Mouse (Mus musculus) myocyte (in vitro differentiated cells): ENCODE results near the gene Prrx2. TPM values are rescaled to one million over a fixed set of nuclear protein-coding genes. Genes with fewer than 3 reads are reported as not detected.

Experiments used
- H3K27me3 ChIP-seq: one replicate; pipeline ENCODE4 v1.6.1; 2011; ENCODE audit not compliant: control insufficient read depth, insufficient read depth, insufficient read length
- H3K36me3 ChIP-seq: one replicate; pipeline ENCODE4 v1.6.1; 2011; ENCODE audit not compliant: control insufficient read depth, insufficient read depth
- H3K4me2 ChIP-seq: one replicate; pipeline ENCODE4 v1.6.1; 2011; ENCODE audit warnings: low read depth, control low read depth
- H3K4me3 ChIP-seq: one replicate; pipeline ENCODE4 v1.5.1; 2011; ENCODE audit warnings: mild to moderate bottlenecking, control low read depth, moderate library complexity
- H3K79me2 ChIP-seq: one replicate; pipeline ENCODE4 v1.6.1; 2011; ENCODE audit not compliant: control insufficient read depth, insufficient read depth
- H3ac ChIP-seq: one replicate; pipeline ENCODE4 v1.6.1; 2011; ENCODE audit not compliant: control insufficient read depth, insufficient read length
- CEBPB ChIP-seq: IDR thresholded peaks from 2 replicates; pipeline ENCODE4 v1.6.1; 2011; ENCODE audit warnings: mild to moderate bottlenecking, moderate library complexity; ENCODE audit not compliant: poor library complexity, insufficient read depth, severe bottlenecking
- E2F4 ChIP-seq: IDR thresholded peaks from one replicate; pipeline ENCODE4 v1.6.1; 2011; ENCODE audit warnings: mild to moderate bottlenecking, control low read depth, moderate library complexity; ENCODE audit not compliant: insufficient read depth
- MAX ChIP-seq: IDR thresholded peaks from one replicate; pipeline ENCODE4 v1.6.1; 2011; ENCODE audit warnings: low read depth, mild to moderate bottlenecking, control low read depth
- MYOD1 ChIP-seq, 3 experiments: IDR thresholded peaks; one replicate each; pipeline ENCODE4 v1.6.1; 2011; ENCODE audit warnings: control low read depth in 2 of 3, low read depth in 2 of 3, mild to moderate bottlenecking in 2 of 3, moderate library complexity in 1 of 3; ENCODE audit not compliant: insufficient read length in 2 of 3, control insufficient read depth in 1 of 3
- MYOG ChIP-seq, 3 experiments: IDR thresholded peaks; one replicate each; pipeline ENCODE4 v1.6.1; 2011; ENCODE audit warnings: control low read depth in 2 of 3, low read depth in 2 of 3, mild to moderate bottlenecking in 2 of 3; ENCODE audit not compliant: insufficient read length in 2 of 3, control insufficient read depth in 1 of 3, insufficient read depth in 1 of 3
- POLR2A ChIP-seq: IDR thresholded peaks from one replicate; pipeline ENCODE4 v1.6.1; 2011; ENCODE audit warnings: low read depth, mild to moderate bottlenecking, control low read depth, moderate library complexity; ENCODE audit not compliant: insufficient read length
- POLR2AphosphoS2 ChIP-seq: IDR thresholded peaks from one replicate; pipeline ENCODE4 v1.6.1; 2011; ENCODE audit warnings: low read depth, control low read depth; ENCODE audit not compliant: insufficient read length
- REST ChIP-seq: IDR thresholded peaks from one replicate; pipeline ENCODE4 v1.6.1; 2011; ENCODE audit warnings: mild to moderate bottlenecking, control low read depth, moderate library complexity; ENCODE audit not compliant: insufficient read depth, insufficient read length
- SRF ChIP-seq: IDR thresholded peaks from one replicate; pipeline ENCODE4 v1.6.1; 2011; ENCODE audit warnings: low read depth; ENCODE audit not compliant: control insufficient read depth, insufficient read length
- TCF12 ChIP-seq: IDR thresholded peaks from one replicate; pipeline ENCODE4 v1.6.1; 2011; ENCODE audit warnings: mild to moderate bottlenecking, control low read depth; ENCODE audit not compliant: poor library complexity, insufficient read depth, severe bottlenecking
- TCF3 ChIP-seq: IDR thresholded peaks from one replicate; pipeline ENCODE4 v1.6.1; 2011; ENCODE audit warnings: low read depth, control low read depth; ENCODE audit not compliant: insufficient read length
- USF1 ChIP-seq: IDR thresholded peaks from one replicate; pipeline ENCODE4 v1.6.1; 2011; ENCODE audit warnings: low read depth, mild to moderate bottlenecking, control low read depth, moderate library complexity
- polyA plus RNA-seq: library from polyadenylated mRNA; unstranded; fragments of >200 nt; fragmentation: generic; extraction: Trizol; gene quantifications from one replicate; pipeline ENCODE4 v1.2.1, GENCODE M21; 2012; ENCODE audit warnings: missing spikeins

The Prrx2 gene
- polyA plus RNA-seq, 1 experiment, result 21.8 TPM

- Histone ChIP-seq H3K4me3 (no peak overlapping the region), H3K27me3 (no peaks in the 10 kb centered on the region), H3K36me3 (no peaks in the 10 kb centered on the region), H3ac (no peak overlapping the region), H3K79me2 (no peaks in the 10 kb centered on the region), H3K4me2 (no peak overlapping the region)
- TF ChIP-seq USF1 (no peak), SRF (no peak), TCF12 (no peak), MAX (no peak), MYOG (IDR thresholded peaks at IDR 0.05; ENCODE audit: control insufficient read depth in 1 of 3, insufficient read depth in 1 of 3, insufficient read length in 2 of 3, low read depth in 2 of 3) (no peak), POLR2AphosphoS2 (no peak), REST (no peak), POLR2A (no peak), TCF3 (no peak), E2F4 (no peak), CEBPB (no peak), MYOD1 (IDR thresholded peaks at IDR 0.05; ENCODE audit: control insufficient read depth in 1 of 3, insufficient read length in 2 of 3, low read depth in 2 of 3) (no peak)
These were observed 68.3 kb downstream of the Prrx2 start for GRCm38 (mm10) chr2:30902726-30903722.

GRCm38 (mm10) chr2:30904231-30904630 lies 69.5 kb downstream of the Prrx2 start:
- TF ChIP-seq TCF12, result no peak
- no peak for TF ChIP-seq POLR2AphosphoS2
- no peak for TF ChIP-seq SRF
- TF ChIP-seq REST, result no peak
- TF ChIP-seq E2F4, result no peak
- TF ChIP-seq MYOG (IDR thresholded peaks at IDR 0.05; ENCODE audit: control insufficient read depth in 1 of 3, insufficient read depth in 1 of 3, insufficient read length in 2 of 3, low read depth in 2 of 3), result no peak
- TF ChIP-seq MAX, result no peak
- no peak for TF ChIP-seq POLR2A
- TF ChIP-seq TCF3, result no peak
- TF ChIP-seq CEBPB, result no peak
- no peak for TF ChIP-seq USF1
- no peak for TF ChIP-seq MYOD1 (IDR thresholded peaks at IDR 0.05; ENCODE audit: control insufficient read depth in 1 of 3, insufficient read length in 2 of 3, low read depth in 2 of 3)
- Histone ChIP-seq H3K79me2 (no peaks in the 10 kb centered on the region), H3K27me3 (no peaks in the 10 kb centered on the region), H3K4me3 (no peak overlapping the region), H3ac (no peak overlapping the region), H3K36me3 (no peaks in the 10 kb centered on the region), H3K4me2 (no peak overlapping the region)

- no peak for TF ChIP-seq MAX
- no peak for TF ChIP-seq E2F4
- Histone ChIP-seq H3K79me2 (no peaks in the 10 kb centered on the region), H3K4me3 (no peak overlapping the region), H3K4me2 (no peak overlapping the region), H3K36me3 (no peaks in the 10 kb centered on the region), H3ac (no peak overlapping the region), H3K27me3 (no peaks in the 10 kb centered on the region)
These were observed 70.2 kb downstream of the Prrx2 start for GRCm38 (mm10) chr2:30904991-30905390.

- Histone ChIP-seq H3K4me3 (no peak overlapping the region), H3ac (no peak overlapping the region), H3K27me3 (no peaks in the 10 kb centered on the region), H3K79me2 (no peaks in the 10 kb centered on the region), H3K4me2 (no peak overlapping the region), H3K36me3 (no peaks in the 10 kb centered on the region)
- TF ChIP-seq CEBPB, result no peak
- TF ChIP-seq E2F4, result no peak
- TF ChIP-seq MYOG (IDR thresholded peaks at IDR 0.05; ENCODE audit: control insufficient read depth in 1 of 3, insufficient read depth in 1 of 3, insufficient read length in 2 of 3, low read depth in 2 of 3), result no peak
- TF ChIP-seq MYOD1 (IDR thresholded peaks at IDR 0.05; ENCODE audit: control insufficient read depth in 1 of 3, insufficient read length in 2 of 3, low read depth in 2 of 3), result no peak
- no peak for TF ChIP-seq MAX
- no peak for TF ChIP-seq POLR2AphosphoS2
- TF ChIP-seq TCF12, result no peak
- TF ChIP-seq TCF3, result no peak
- TF ChIP-seq POLR2A, result no peak
- no peak for TF ChIP-seq USF1
- no peak for TF ChIP-seq REST
- no peak for TF ChIP-seq SRF
These were observed 71.1 kb downstream of the Prrx2 start for GRCm38 (mm10) chr2:30905906-30906305.

- Histone ChIP-seq H3ac (no peak overlapping the region), H3K4me2 (no peak overlapping the region), H3K79me2 (no peaks in the 10 kb centered on the region), H3K36me3 (no peaks in the 10 kb centered on the region), H3K4me3 (no peak overlapping the region), H3K27me3 (no peaks in the 10 kb centered on the region)
- TF ChIP-seq MYOD1 (IDR thresholded peaks at IDR 0.05; ENCODE audit: control insufficient read depth in 1 of 3, insufficient read length in 2 of 3, low read depth in 2 of 3) (no peak), MYOG (IDR thresholded peaks at IDR 0.05; ENCODE audit: control insufficient read depth in 1 of 3, insufficient read depth in 1 of 3, insufficient read length in 2 of 3, low read depth in 2 of 3) (no peak), POLR2AphosphoS2 (no peak), TCF12 (no peak), E2F4 (no peak), REST (no peak), TCF3 (no peak), SRF (no peak), POLR2A (no peak), MAX (no peak), USF1 (no peak), CEBPB (no peak)
These were observed 71.9 kb downstream of the Prrx2 start for GRCm38 (mm10) chr2:30906641-30907040.
